Mouse (Mus musculus): ENCODE results near the gene Ptbp3. TPM values are rescaled to one million over a fixed set of nuclear protein-coding genes. Genes with fewer than 3 reads are reported as not detected.

Ptbp3 gene
- total and polyA plus RNA-seq, 3 experiments = 13.2 to 27.0 (median 25.0) TPM

DNA sequence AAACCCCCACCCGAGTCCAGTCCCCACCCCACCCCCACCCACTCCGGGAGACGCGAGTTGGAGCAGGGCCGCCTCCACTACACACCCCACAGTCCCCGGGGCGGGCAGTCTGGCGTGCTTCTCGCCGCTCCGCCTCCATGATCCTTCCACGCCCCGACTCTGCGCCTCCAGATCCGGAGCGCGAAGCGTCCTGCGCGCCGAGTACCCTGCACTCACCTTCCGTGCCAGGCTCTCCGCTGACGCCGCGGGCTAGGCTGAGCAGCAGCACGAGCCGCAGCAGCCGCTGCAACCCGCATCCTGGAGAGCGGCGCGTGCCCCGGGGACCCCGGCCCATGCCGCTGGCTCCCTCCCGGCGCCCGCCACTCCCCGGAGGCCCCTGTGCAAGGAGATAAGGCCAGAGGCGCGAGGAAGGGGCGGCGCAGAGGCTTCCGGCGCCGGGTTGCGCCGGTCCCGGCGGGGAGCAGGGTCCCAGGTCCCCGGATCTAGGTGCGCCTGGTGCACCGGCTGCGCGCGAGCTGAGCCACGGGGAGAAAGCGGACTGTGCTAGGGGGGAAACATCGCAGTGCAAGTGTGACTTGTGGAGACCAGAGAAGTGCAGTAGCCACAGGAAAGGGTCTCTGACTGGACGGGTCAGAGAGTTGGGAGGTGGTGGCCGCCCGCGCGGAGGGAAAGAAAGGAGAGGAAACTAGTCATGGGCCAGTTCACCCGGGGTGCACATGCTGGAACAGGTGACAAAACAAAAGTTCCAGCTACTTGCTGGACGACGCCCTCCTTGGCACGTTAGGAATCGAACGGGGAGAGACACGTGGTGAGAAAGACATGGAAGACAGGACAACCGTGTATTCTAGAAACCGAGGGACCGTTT, 110.9 kb downstream of the Ptbp3 start, which contains the start of gene Susd1:
Gene Susd1 (minus strand): TSS at position 644 of the 865 bp plus-strand sequence.
- Histone ChIP-seq H3K79me2 (replicated peaks; ENCODE audit: control insufficient read depth, insufficient read depth, low read length) (no peaks in the 10 kb centered on the region), H3K9ac (ENCODE audit: low read depth, low read length) (peak within 1 kb of the TSS; percentile 72), H3K36me3 (ENCODE audit: control insufficient read depth, insufficient read depth, low read length) (no peaks in the 10 kb centered on the region), H3K4me3 (peak within 1 kb of the TSS; percentile 75), H3K27ac (no peak within 1 kb of the TSS; the same call in 1 of the 2 replicates), H3K27me3 (ENCODE audit: control insufficient read depth, insufficient read depth, low read length) (peaks cover 4% of the 10 kb centered on the region; the same call in 1 of the 2 replicates), H3K4me1 (ENCODE audit: control insufficient read depth, insufficient read depth, low read length) (0 out of 2 replicates have a peak, but pooled peaks cover 1% of the 10 kb centered on the region)
- intact Hi-C loops (cut with DNase I) = loop anchor here (2.0 kb wide), 1 partner anchor 27 kb away; no protein-coding TSS in a partner anchor
- DNase-seq = peak; percentile 67 to 73
- 1% methylated on average over 75 of the region's 75 CpGs for WGBS
- no peak for TF ChIP-seq EP300 (IDR thresholded peaks at IDR 0.05; ENCODE audit: insufficient read depth, low read depth, low read length)
- TF ChIP-seq POLR2A (IDR thresholded peaks at IDR 0.05; ENCODE audit: insufficient read depth, low read depth, low read length) = 0 out of 2 replicates have a peak, but pooled peaks have one; percentile 7

DNA sequence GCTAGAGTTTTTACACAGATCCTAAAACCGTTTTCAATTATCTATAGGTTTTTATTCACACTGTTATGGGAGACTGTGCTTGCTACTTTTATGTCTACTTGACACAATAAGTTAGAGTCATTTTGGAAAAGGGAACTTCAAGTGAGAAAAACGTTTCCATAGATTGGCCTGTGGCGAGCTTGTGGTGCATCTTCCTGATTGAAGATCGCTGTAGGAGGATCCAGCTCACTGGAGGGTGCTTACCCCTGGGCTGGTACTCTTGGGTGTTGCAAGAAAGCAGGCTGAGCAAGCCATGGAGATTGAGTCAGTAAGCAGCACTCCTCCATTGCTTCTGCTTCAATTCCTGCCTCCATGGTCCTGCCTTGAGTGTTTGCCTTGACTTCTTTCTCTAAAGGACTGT, 113.2 kb downstream of the Ptbp3 start:
- TF ChIP-seq POLR2A (IDR thresholded peaks at IDR 0.05; ENCODE audit: insufficient read depth, low read depth, low read length) (no peak), CTCF (IDR thresholded peaks at IDR 0.05) (no peak), EP300 (IDR thresholded peaks at IDR 0.05; ENCODE audit: insufficient read depth, low read depth, low read length) (no peak)
- Histone ChIP-seq H3K4me1 (ENCODE audit: control insufficient read depth, insufficient read depth, low read length) (0 out of 2 replicates have a peak, but pooled peaks cover 1% of the 10 kb centered on the region), H3K4me3 (no peak overlapping the region), H3K9ac (ENCODE audit: low read depth, low read length) (no peak overlapping the region), H3K27ac (no peak overlapping the region), H3K36me3 (ENCODE audit: control insufficient read depth, insufficient read depth, low read length) (no peaks in the 10 kb centered on the region), H3K79me2 (replicated peaks; ENCODE audit: control insufficient read depth, insufficient read depth, low read length) (no peaks in the 10 kb centered on the region), H3K27me3 (ENCODE audit: control insufficient read depth, insufficient read depth, low read length) (peaks cover 4% of the 10 kb centered on the region; the same call in 1 of the 2 replicates)
- DNase-seq = no peak
- intact Hi-C loops (cut with DNase I) = no loop called here
- WGBS = 88% methylated on average over 4 of the region's 4 CpGs

DNA sequence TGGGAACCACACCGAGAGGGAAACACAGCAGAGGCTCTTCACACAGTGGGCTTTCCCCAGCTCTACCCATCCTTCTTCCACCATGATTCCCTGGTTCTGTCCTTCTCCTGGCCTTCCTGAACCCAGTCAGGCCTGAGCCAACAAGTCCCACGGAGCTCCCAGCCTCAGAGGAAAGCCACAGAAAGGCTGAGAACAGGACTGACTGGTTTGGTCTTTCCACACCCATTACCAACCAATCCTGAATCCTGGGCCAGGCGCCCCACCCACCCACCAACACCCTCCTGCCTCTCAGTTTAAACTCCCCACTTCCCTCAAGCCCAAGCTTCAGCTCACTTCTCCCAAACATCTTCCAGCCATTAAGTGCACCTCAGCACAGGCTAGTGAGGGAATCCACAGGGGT, 115.1 kb downstream of the Ptbp3 start:
- H3K4me3 ChIP-seq = no peak overlapping the region
- H3K27ac ChIP-seq = no peak overlapping the region
- 0 out of 2 replicates have a peak, but pooled peaks cover 1% of the 10 kb centered on the region for H3K4me1 ChIP-seq (ENCODE audit: control insufficient read depth, insufficient read depth, low read length)
- no peak for DNase-seq
- no peak overlapping the region for H3K9ac ChIP-seq (ENCODE audit: low read depth, low read length)
- WGBS = 76% methylated on average over 3 of the region's 3 CpGs
- no peaks in the 10 kb centered on the region for H3K79me2 ChIP-seq (replicated peaks; ENCODE audit: control insufficient read depth, insufficient read depth, low read length)
- intact Hi-C loops (cut with DNase I) = no loop called here
- H3K36me3 ChIP-seq (ENCODE audit: control insufficient read depth, insufficient read depth, low read length) = no peaks in the 10 kb centered on the region
- no peak for TF ChIP-seq CTCF (IDR thresholded peaks at IDR 0.05)
- TF ChIP-seq EP300 (IDR thresholded peaks at IDR 0.05; ENCODE audit: insufficient read depth, low read depth, low read length) = no peak
- TF ChIP-seq POLR2A (IDR thresholded peaks at IDR 0.05; ENCODE audit: insufficient read depth, low read depth, low read length) = no peak
- peaks cover 4% of the 10 kb centered on the region; the same call in 1 of the 2 replicates for H3K27me3 ChIP-seq (ENCODE audit: control insufficient read depth, insufficient read depth, low read length)

DNA sequence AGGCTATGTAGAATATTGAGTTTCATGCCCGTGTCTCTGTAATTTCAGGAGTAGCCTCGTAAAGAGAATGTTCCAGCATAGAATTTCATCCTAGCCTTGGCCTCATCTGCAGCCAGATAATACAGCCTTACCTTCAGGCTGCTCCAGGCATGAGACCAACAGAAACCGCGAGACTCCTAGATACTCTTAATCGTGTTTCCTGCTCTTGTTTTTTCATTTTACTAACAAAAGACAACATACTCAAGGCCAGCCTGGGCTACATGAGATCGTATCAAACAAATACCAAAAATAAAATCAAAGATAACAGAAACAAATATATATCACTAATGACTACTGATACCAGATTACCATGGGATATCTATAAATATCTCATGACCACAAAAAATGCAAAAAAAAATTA, 120.0 kb downstream of the Ptbp3 start:
- Histone ChIP-seq H3K27me3 (ENCODE audit: control insufficient read depth, insufficient read depth, low read length) (no peaks in the 10 kb centered on the region), H3K4me1 (ENCODE audit: control insufficient read depth, insufficient read depth, low read length) (no peaks in the 10 kb centered on the region), H3K36me3 (ENCODE audit: control insufficient read depth, insufficient read depth, low read length) (no peaks in the 10 kb centered on the region), H3K27ac (no peak overlapping the region), H3K4me3 (no peak overlapping the region), H3K9ac (ENCODE audit: low read depth, low read length) (no peak overlapping the region), H3K79me2 (replicated peaks; ENCODE audit: control insufficient read depth, insufficient read depth, low read length) (no peaks in the 10 kb centered on the region)
- TF ChIP-seq EP300 (IDR thresholded peaks at IDR 0.05; ENCODE audit: insufficient read depth, low read depth, low read length) (no peak), POLR2A (IDR thresholded peaks at IDR 0.05; ENCODE audit: insufficient read depth, low read depth, low read length) (no peak), CTCF (IDR thresholded peaks at IDR 0.05) (no peak)
- 62% methylated on average over 6 of the region's 6 CpGs for WGBS
- DNase-seq = no peak
- intact Hi-C loops (cut with DNase I) = no loop called here

DNA sequence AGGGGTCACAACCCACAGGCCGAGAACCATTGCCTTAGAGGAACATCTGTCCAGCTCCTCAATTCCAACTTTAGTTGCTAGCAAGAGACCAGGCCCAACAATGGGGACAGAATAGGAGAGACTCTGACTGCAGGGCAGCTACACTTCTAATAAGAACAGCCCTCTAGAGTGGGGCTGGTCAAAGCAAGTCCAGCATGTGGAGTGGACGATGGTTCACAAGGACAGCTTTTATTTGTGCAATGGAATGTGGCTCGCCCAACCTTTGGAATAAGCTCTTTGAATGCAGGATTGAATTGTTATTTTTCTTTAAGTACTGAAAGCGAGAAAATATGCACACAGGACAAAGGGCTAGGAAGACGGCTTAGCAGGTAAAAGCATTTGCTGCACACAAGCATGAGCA, 122.7 kb downstream of the Ptbp3 start:
- H3K4me3 ChIP-seq = no peak overlapping the region
- no peak overlapping the region for H3K9ac ChIP-seq (ENCODE audit: low read depth, low read length)
- intact Hi-C loops (cut with DNase I) = no loop called here
- no peaks in the 10 kb centered on the region for H3K79me2 ChIP-seq (replicated peaks; ENCODE audit: control insufficient read depth, insufficient read depth, low read length)
- H3K27me3 ChIP-seq (ENCODE audit: control insufficient read depth, insufficient read depth, low read length) = no peaks in the 10 kb centered on the region
- no peaks in the 10 kb centered on the region for H3K4me1 ChIP-seq (ENCODE audit: control insufficient read depth, insufficient read depth, low read length)
- TF ChIP-seq EP300 (IDR thresholded peaks at IDR 0.05; ENCODE audit: insufficient read depth, low read depth, low read length) (no peak), CTCF (IDR thresholded peaks at IDR 0.05) (no peak), POLR2A (IDR thresholded peaks at IDR 0.05; ENCODE audit: insufficient read depth, low read depth, low read length) (no peak)
- WGBS = 92% methylated on average over 5 of the region's 5 CpGs
- H3K36me3 ChIP-seq (ENCODE audit: control insufficient read depth, insufficient read depth, low read length) = no peaks in the 10 kb centered on the region
- no peak overlapping the region for H3K27ac ChIP-seq
- no peak for DNase-seq

DNA sequence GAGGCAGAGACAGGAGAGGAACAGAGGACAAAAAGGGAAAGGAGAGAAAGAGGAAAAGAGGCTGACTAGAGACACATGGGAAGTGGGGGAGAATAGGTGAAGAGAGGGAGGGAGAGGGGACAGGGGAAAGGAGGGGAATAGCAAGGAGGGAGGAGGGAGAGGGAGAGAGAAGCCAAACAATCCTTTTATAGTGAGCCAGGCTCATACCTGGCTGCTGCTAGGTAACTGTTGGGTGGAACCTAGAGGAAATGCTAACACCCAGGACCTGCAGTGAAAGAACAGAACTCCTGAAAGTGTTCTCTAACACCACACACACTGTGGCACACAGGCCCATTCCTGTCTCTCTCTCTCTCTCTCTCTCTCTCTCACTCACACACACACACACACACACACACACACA, 126.4 kb downstream of the Ptbp3 start:
- Histone ChIP-seq H3K4me3 (no peak overlapping the region), H3K9ac (ENCODE audit: low read depth, low read length) (no peak overlapping the region), H3K4me1 (ENCODE audit: control insufficient read depth, insufficient read depth, low read length) (no peaks in the 10 kb centered on the region), H3K79me2 (replicated peaks; ENCODE audit: control insufficient read depth, insufficient read depth, low read length) (no peaks in the 10 kb centered on the region), H3K27me3 (ENCODE audit: control insufficient read depth, insufficient read depth, low read length) (no peaks in the 10 kb centered on the region), H3K36me3 (ENCODE audit: control insufficient read depth, insufficient read depth, low read length) (no peaks in the 10 kb centered on the region), H3K27ac (no peak overlapping the region)
- DNase-seq = no peak
- intact Hi-C loops (cut with DNase I) = no loop called here
- TF ChIP-seq POLR2A (IDR thresholded peaks at IDR 0.05; ENCODE audit: insufficient read depth, low read depth, low read length) = no peak
- no peak for TF ChIP-seq EP300 (IDR thresholded peaks at IDR 0.05; ENCODE audit: insufficient read depth, low read depth, low read length)
- TF ChIP-seq CTCF (IDR thresholded peaks at IDR 0.05) = no peak

All from heart, adult 2 months (tissue).